Comparison of ENCODE assay signal across 22 mouse cellular contexts in the genomic region with DNA sequence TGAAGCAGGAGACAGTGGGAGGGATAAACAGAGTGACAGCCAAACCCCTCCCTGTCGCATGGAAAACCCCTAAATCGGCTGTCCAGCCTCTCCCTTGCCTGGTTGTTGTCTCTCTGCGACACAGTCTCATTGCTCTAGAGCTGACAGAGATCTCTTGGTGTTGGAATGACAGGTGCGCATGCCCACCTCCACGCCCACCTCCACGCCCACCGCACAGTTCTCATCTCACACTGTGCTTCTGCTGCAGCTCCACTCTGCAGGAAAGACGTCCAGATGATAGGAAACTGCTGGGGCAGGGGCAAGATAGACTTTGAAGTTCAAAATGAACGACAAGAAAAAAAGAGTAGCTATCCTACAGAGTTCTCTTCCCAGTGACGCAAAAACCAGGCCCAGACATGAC. TPM values are rescaled to one million over a fixed set of nuclear protein-coding genes. Genes with fewer than 3 reads are reported as not detected.
DNase-seq lines count a peak whose midpoint lies in the region; ATAC-seq lines count a peak whose summit lies in the region.
"Had no signal": no experiment of that assay in that cellular context is flagged by ENCODE, and none has a peak within 500 bp of the region (broad histone marks: within the 10 kb centered on the region; RNA-seq: fewer than 3 reads in every experiment).

No protein-coding gene starts in this region.

- no peaks in the 10 kb centered on the region for H3K27me3 ChIP-seq in heart, embryonic 16.5 days (ENCODE audit: control insufficient read depth, insufficient read depth, low read length)
- H3K27me3 ChIP-seq: embryonic facial prominence, embryonic 13.5 days; forebrain, embryonic 13.5 days; heart, embryonic 15.5 days; hindbrain, embryonic 15.5 days; intestine, embryonic 15.5 days had no signal

- 0 out of 2 replicates have a peak, but pooled peaks cover 3% of the 10 kb centered on the region for H3K4me1 ChIP-seq in heart, embryonic 16.5 days (ENCODE audit: control insufficient read depth, insufficient read depth, low read length)

- H3K4me3 ChIP-seq in heart, embryonic 16.5 days (ENCODE audit: low read length): no peak overlapping the region
- H3K4me3 ChIP-seq: embryonic facial prominence, embryonic 13.5 days; erythroblast, embryonic 14.5 days; forebrain, embryonic 13.5 days; gastrocnemius, adult 2 months; heart, embryonic 15.5 days; hindbrain, embryonic 15.5 days; intestine, embryonic 15.5 days; limb, embryonic 10.5 days had no signal

- no peaks in the 10 kb centered on the region for H3K9me3 ChIP-seq in heart, embryonic 16.5 days (replicated peaks; ENCODE audit: control insufficient read depth, low read length)
- H3K9me3 ChIP-seq: embryonic facial prominence, embryonic 13.5 days; forebrain, embryonic 13.5 days; heart, embryonic 15.5 days; hindbrain, embryonic 15.5 days; intestine, embryonic 15.5 days; limb, embryonic 10.5 days had no signal

- no peaks in the 10 kb centered on the region for H3K36me3 ChIP-seq in heart, embryonic 16.5 days (ENCODE audit: control insufficient read depth, insufficient read depth)
- H3K36me3 ChIP-seq: embryonic facial prominence, embryonic 13.5 days; heart, embryonic 15.5 days; hindbrain, embryonic 15.5 days; intestine, embryonic 15.5 days; limb, embryonic 10.5 days had no signal

- 0 out of 2 replicates have a peak overlapping the region, but pooled peaks have one; percentile 2 for H3K27ac ChIP-seq in heart, embryonic 16.5 days (ENCODE audit: low read length)
- H3K27ac ChIP-seq: embryonic facial prominence, embryonic 13.5 days; forebrain, embryonic 13.5 days; gastrocnemius, adult 2 months; heart, embryonic 15.5 days; hindbrain, embryonic 15.5 days; intestine, embryonic 15.5 days; limb, embryonic 10.5 days; macrophage had no signal

- H3K4me2 ChIP-seq in heart, embryonic 16.5 days (ENCODE audit: low read depth, low read length): no peak overlapping the region
- H3K4me2 ChIP-seq: embryonic facial prominence, embryonic 13.5 days; forebrain, embryonic 13.5 days; heart, embryonic 15.5 days; hindbrain, embryonic 15.5 days; intestine, embryonic 15.5 days had no signal

- WGBS in heart, embryonic 16.5 days: 74% methylated on average over 10 of the region's 10 CpGs

- no peak overlapping the region for H3K9ac ChIP-seq in heart, embryonic 16.5 days (ENCODE audit: low read length)
- H3K9ac ChIP-seq: embryonic facial prominence, embryonic 13.5 days; forebrain, embryonic 13.5 days; heart, embryonic 15.5 days; hindbrain, embryonic 15.5 days; intestine, embryonic 15.5 days had no signal

- DNase-seq in heart, postnatal 36 days: no peak
- DNase-seq in thymus, postnatal 14 days: peak; percentile 43
- no peak for DNase-seq in thymus, adult 18-20 months
- peak; percentile 68 for DNase-seq in induced T-regulatory cell, adult 2 months (ENCODE audit: low read depth)
- DNase-seq in ovary, postnatal 10 days (ENCODE audit: low spot score): no peak
- DNase-seq in adipocyte (ENCODE audit: low spot score): no peak
- DNase-seq: adrenal gland, postnatal 25 days; embryo, embryonic 11 days; gastrocnemius, adult 2 months; kidney, adult 8-10 months; kidney, postnatal 10 days; liver had no signal

- intact Hi-C loops in heart, postnatal 36 days (cut with DNase I): no loop called here

- ATAC-seq in heart, embryonic 16.5 days (replicated peaks; ENCODE audit: extremely low read depth, insufficient read depth, low FRiP score): no peak
- ATAC-seq: forebrain, embryonic 13.5 days; lung, postnatal 0 days had no signal

RNA-seq across cellular contexts. Expression of gene Cyfip2, which starts 8.6 kb away (rescaled TPM):
- 12.5 and 14.8 TPM in 2 replicates for polyA plus RNA-seq in heart, embryonic 16.5 days (2015; fragmentation: Nextera tagmentation; extraction: Ambion mirVana)
- 10 to 100 TPM; 61.9 to 65.1 TPM for total RNA-seq in heart, postnatal 36 days (2021)

Comparison
In these comparisons a context has a peak if more than half of its experiments do, and no peak if none do; other contexts are left out.
1. DNase-seq: peak in thymus, postnatal 14 days (single experiment) and induced T-regulatory cell, adult 2 months (single experiment); none in heart, postnatal 36 days (0 of 2), thymus, adult 18-20 months (0 of 2), ovary, postnatal 10 days (single experiment) and adipocyte (single experiment).